Mouse (Mus musculus): ENCODE measurements around the gene Zfp597. TPM values are rescaled to one million over a fixed set of nuclear protein-coding genes. Genes with fewer than 3 reads are reported as not detected.
"Not testable (repeated sequence)": the region's sequence is repeated elsewhere in the genome, so short reads cannot be mapped to it uniquely, and the experiment has no call there.

Zfp597 gene
- polyA plus RNA-seq, 1 experiment from 2014 or later = 5.5 TPM

DNA sequence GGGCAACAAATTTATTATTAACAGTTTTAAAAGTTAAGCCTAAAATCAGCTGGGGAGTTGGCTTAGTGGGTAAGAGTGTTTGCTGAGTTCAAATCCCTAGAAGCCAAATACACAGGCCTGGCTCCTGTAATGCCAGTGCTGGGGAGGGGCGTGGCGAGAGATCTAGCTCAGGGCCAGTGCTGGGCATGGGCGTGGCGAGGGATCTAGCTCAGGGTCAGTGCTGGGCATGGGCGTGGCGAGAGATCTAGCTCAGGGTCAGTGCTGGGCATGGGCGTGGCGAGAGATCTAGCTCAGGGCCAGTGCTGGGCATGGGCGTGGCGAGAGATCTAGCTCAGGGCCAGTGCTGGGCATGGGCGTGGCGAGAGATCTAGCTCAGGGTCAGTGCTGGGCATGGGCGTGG is 33.1 kb downstream of the Zfp597 start:
- not testable (repeated sequence) for H3K27me3 ChIP-seq (replicated peaks; ENCODE audit: low read depth, poor library complexity, severe bottlenecking); H3K9me3 ChIP-seq; DNase-seq (ENCODE audit: low spot score); H3K36me3 ChIP-seq (replicated peaks); H3K27ac ChIP-seq (replicated peaks); H3K4me1 ChIP-seq; H3K4me3 ChIP-seq
- 90% methylated on average over 13 of the region's 13 CpGs for WGBS

DNA sequence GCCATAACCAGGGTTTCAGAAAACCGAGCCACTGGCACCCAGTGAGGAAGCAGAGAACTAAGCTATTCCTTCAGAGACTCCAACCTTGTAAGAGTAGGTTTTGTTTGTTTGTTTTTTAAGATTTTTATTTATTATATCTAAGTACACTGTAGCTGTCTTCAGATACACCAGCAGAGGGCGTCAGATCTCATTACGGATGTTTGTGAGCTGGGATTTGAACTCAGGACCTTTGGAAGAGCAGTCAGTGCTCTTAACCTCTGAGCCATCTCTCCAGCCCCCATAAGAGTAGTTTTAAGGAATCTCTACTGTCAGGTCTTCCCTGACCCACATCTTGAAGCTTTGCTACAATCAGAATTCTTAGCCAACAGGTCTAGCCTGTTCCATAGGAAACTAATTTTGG is 35.9 kb downstream of the Zfp597 start:
- no peak for DNase-seq (ENCODE audit: low spot score)
- Histone ChIP-seq H3K36me3 (replicated peaks) (no peaks in the 10 kb centered on the region), H3K4me3 (no peak overlapping the region), H3K27ac (replicated peaks) (no peak overlapping the region), H3K4me1 (peaks cover 10% of the 10 kb centered on the region), H3K9me3 (no peaks in the 10 kb centered on the region), H3K27me3 (replicated peaks; ENCODE audit: low read depth, poor library complexity, severe bottlenecking) (no peaks in the 10 kb centered on the region)
- WGBS = 74% methylated on average over 3 of the region's 3 CpGs

DNA sequence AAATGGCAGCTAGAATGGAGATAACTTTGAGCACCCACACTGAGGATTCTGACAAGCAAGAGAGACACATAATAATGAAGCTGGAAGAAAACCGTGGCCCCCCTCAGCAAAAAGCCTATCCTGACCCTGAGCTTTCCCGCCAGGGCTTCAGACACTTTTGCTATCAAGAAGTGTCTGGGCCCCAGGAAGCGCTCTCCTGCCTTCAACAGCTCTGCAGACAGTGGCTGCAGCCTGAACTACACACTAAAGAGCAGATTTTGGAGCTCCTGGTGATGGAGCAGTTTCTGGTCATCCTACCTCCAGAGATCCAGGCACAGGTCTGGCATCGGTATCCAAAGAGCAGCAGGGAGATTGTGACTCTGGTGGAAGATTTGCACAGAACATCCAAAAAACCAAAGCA is 36.5 kb downstream of the Zfp597 start:
- WGBS = 63% methylated on average over 4 of the region's 4 CpGs
- Histone ChIP-seq H3K4me3 (peak overlapping the region; percentile 76), H3K36me3 (replicated peaks) (no peaks in the 10 kb centered on the region), H3K27me3 (replicated peaks; ENCODE audit: low read depth, poor library complexity, severe bottlenecking) (no peaks in the 10 kb centered on the region), H3K9me3 (no peaks in the 10 kb centered on the region), H3K27ac (replicated peaks) (no peak overlapping the region), H3K4me1 (peaks cover 10% of the 10 kb centered on the region)
- no peak for DNase-seq (ENCODE audit: low spot score)

DNA sequence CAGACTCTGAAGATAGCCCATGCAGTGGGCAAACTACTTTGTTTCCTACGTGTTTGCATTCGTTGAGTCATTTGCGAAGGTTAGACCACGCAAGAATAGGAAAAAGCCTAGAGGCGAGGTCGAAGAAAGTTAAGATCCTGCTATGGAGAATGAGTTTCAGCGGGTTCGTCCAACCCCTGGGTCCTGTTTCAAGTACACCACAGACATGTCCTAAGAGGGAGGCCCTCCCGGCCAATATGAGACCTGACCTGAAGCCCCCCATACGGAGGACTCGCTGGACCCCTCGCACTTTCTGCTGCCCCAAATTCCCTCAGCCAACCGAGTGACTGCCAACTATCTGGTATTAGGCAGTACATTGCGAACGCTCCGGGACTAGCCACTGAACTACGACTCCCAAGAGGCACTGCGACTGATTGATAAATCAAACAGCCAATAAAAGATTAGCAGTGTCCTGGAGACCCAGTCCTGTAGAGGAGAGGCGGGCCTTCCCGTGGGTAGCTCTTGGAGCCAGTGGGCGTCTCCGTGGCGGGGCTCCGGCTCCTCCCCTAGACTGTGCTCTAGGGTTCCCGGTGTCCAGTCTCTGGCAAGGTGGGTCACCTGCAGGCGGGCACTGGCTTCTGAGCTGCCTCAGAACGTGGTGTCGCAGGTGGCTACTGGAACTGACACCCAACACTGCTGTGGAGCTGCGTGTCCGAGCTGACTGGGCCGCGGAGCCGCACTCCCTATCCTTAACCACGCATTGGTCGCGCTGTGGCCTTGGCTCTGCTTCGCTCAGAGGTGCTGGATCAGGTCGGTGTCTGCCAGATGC is 37.4 kb downstream of the Zfp597 start, which contains the start of gene Zfp174:
TSS of gene Zfp174 (plus strand) at position 558 of the 808 bp plus-strand sequence.
- Histone ChIP-seq H3K36me3 (replicated peaks) (no peaks in the 10 kb centered on the region), H3K4me3 (peak within 1 kb of the TSS; percentile 76), H3K27me3 (replicated peaks; ENCODE audit: low read depth, poor library complexity, severe bottlenecking) (no peaks in the 10 kb centered on the region), H3K9me3 (no peaks in the 10 kb centered on the region), H3K27ac (replicated peaks) (peak within 1 kb of the TSS; percentile 75), H3K4me1 (peaks cover 10% of the 10 kb centered on the region)
- DNase-seq (ENCODE audit: low spot score) = peak; percentile 92
- 4% methylated on average over 38 of the region's 38 CpGs for WGBS

DNA sequence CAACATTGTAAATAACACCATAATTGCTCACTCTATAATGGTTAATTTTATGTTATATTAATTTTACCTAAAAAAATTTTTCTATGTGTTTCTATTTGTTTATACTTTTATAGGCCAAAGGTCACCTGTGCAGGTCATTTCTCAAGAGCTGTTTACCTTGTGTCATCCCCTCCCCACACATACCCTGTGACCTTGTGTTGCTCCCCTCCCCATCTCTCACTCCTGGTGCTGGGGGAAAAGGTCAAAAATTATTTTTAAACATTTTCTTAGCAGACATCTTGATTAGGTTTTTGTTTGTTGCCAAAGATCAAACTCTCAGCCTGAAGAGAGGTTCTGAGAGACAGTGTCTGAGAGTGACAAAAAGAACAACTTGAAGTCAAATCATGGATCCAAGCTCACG is 40.6 kb downstream of the Zfp597 start:
- H3K4me1 ChIP-seq = peaks cover 10% of the 10 kb centered on the region
- no peaks in the 10 kb centered on the region for H3K27me3 ChIP-seq (replicated peaks; ENCODE audit: low read depth, poor library complexity, severe bottlenecking)
- no peak overlapping the region for H3K27ac ChIP-seq (replicated peaks)
- DNase-seq (ENCODE audit: low spot score) = no peak
- no peak overlapping the region for H3K4me3 ChIP-seq
- H3K9me3 ChIP-seq = no peaks in the 10 kb centered on the region
- WGBS = 70% methylated on average over 1 of the region's 1 CpGs
- H3K36me3 ChIP-seq (replicated peaks) = no peaks in the 10 kb centered on the region

DNA sequence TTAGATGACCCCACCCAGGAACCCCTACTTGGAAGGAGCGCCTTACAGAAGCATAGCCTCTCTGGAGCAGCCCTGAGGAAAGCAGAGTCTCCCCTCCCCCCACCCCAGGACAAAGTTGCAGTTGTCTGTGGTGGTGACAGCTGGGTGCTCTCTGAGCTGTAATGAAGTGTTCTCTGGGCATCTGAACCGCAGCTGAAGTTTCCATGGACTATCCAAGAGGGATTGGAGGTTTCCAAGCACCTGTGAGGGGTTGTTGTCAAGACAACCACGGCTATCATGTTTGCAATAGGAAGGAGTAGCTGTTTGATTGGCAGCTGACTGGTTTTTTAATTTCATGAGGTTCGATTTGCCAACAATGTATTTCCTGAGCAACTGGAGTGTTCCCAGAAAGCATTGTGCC is 41.4 kb downstream of the Zfp597 start:
- H3K4me1 ChIP-seq = peaks cover 10% of the 10 kb centered on the region
- H3K4me3 ChIP-seq = no peak overlapping the region
- H3K27me3 ChIP-seq (replicated peaks; ENCODE audit: low read depth, poor library complexity, severe bottlenecking) = no peaks in the 10 kb centered on the region
- 30% methylated on average over 4 of the region's 4 CpGs for WGBS
- no peaks in the 10 kb centered on the region for H3K36me3 ChIP-seq (replicated peaks)
- no peak for DNase-seq (ENCODE audit: low spot score)
- no peak overlapping the region for H3K27ac ChIP-seq (replicated peaks)
- H3K9me3 ChIP-seq = no peaks in the 10 kb centered on the region

DNA sequence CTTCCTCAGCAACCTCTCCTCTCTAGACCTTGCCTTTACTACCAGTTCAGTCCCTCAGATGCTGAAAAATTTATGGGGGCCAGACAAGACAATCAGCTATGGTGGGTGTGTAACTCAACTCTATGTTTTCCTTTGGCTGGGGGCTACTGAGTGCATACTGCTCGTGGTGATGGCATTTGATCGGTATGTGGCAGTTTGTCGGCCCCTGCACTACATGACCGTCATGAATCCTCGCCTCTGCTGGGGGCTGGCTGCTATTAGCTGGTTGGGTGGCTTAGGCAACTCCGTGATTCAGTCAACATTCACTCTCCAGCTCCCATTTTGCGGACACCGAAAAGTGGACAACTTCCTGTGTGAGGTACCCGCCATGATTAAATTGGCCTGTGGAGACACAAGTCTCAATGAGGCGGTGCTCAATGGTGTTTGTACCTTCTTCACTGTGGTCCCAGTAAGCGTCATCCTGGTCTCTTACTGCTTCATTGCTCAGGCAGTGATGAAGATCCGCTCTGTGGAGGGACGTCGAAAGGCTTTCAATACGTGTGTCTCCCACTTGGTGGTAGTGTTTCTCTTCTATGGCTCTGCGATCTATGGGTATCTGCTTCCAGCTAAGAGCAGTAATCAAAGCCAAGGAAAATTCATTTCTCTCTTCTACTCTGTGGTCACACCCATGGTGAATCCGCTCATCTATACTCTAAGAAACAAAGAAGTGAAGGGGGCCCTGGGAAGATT is 45.0 kb downstream of the Zfp597 start:
- Histone ChIP-seq H3K36me3 (replicated peaks) (no peaks in the 10 kb centered on the region), H3K9me3 (no peaks in the 10 kb centered on the region), H3K27me3 (replicated peaks; ENCODE audit: low read depth, poor library complexity, severe bottlenecking) (no peaks in the 10 kb centered on the region), H3K4me1 (no peaks in the 10 kb centered on the region), H3K4me3 (no peak overlapping the region), H3K27ac (replicated peaks) (no peak overlapping the region)
- no peak for DNase-seq (ENCODE audit: low spot score)
- 61% methylated on average over 17 of the region's 17 CpGs for WGBS

DNA sequence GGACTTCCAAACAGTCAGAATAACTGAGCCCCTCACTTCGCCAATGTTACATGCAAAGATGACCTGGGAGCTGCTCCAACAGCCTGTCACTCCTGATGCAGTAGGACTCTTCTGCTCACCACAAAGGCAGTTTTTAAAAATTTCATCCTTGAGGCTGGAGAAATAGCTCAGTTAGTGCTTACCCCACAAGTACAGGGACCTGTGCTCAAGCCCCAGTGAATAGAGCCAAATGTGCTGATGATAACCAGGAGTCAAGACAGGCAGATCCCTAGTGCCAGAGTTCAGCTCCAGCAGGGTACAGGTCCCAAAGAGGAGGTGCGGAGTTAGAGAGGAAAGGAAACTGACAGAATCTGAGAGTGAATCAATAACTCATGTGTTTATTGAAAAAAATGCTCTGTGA is 48.9 kb downstream of the Zfp597 start:
- 83% methylated on average over 2 of the region's 2 CpGs for WGBS
- H3K4me3 ChIP-seq = no peak overlapping the region
- no peak for DNase-seq (ENCODE audit: low spot score)
- no peaks in the 10 kb centered on the region for H3K27me3 ChIP-seq (replicated peaks; ENCODE audit: low read depth, poor library complexity, severe bottlenecking)
- H3K36me3 ChIP-seq (replicated peaks) = no peaks in the 10 kb centered on the region
- no peak overlapping the region for H3K27ac ChIP-seq (replicated peaks)
- H3K4me1 ChIP-seq = no peaks in the 10 kb centered on the region
- no peaks in the 10 kb centered on the region for H3K9me3 ChIP-seq

DNA sequence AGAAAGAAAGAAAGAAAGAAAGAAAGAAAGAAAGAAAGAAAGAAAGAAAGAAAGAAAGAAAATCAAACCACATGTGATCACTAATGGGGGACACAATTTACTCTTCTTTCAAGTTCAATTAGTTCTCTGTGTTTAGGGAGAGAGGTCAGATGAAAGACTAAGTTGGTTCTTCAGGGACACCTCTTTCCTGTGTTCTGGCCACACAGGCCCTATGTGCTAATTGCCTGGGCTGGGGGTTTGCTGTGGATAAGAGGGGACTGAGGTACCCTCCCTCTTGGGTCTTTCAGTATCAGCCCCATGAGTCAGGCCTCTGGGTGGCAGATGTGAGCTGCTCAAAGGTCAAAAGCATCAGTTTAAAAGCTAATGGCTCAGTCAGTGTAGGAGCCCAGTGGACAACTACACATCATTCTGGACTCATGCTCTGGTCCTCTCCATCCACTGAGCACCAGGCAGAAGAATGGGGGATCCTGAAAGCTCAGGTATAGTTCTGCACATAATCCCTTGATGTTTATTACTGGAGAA is 53.7 kb downstream of the Zfp597 start, which contains the start of gene Olfr15:
TSS of gene Olfr15 (plus strand) at position 291 of the 522 bp plus-strand sequence.
- no peaks in the 10 kb centered on the region for H3K36me3 ChIP-seq (replicated peaks)
- no peaks in the 10 kb centered on the region for H3K9me3 ChIP-seq
- H3K27ac ChIP-seq (replicated peaks) = no peak within 1 kb of the TSS
- H3K4me1 ChIP-seq = no peaks in the 10 kb centered on the region
- H3K4me3 ChIP-seq = no peak within 1 kb of the TSS
- no peaks in the 10 kb centered on the region for H3K27me3 ChIP-seq (replicated peaks; ENCODE audit: low read depth, poor library complexity, severe bottlenecking)
- DNase-seq (ENCODE audit: low spot score) = no peak

DNA sequence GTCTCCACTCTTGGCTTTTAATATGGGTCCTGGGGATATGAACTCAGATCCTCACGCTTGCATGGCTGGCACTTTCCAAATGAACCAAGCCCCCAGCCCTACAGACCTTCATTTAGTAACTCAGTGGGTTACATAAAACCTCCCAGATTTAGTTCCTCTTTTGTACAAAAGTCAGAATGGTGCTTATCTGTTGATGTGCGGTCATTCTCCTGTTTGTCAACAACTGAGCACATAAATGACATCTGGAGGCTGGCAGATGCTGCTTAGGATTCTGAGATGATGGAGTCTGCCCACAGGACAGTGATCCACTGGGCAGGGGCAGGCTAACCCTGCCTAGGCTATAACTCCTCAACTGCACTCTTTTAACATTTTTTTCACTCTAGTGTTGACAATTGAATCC is 54.6 kb downstream of the Zfp597 start:
- H3K27ac ChIP-seq (replicated peaks) = no peak overlapping the region
- no peaks in the 10 kb centered on the region for H3K27me3 ChIP-seq (replicated peaks; ENCODE audit: low read depth, poor library complexity, severe bottlenecking)
- H3K36me3 ChIP-seq (replicated peaks) = no peaks in the 10 kb centered on the region
- no peak overlapping the region for H3K4me3 ChIP-seq
- 90% methylated on average over 2 of the region's 2 CpGs for WGBS
- no peaks in the 10 kb centered on the region for H3K4me1 ChIP-seq
- no peak for DNase-seq (ENCODE audit: low spot score)
- no peaks in the 10 kb centered on the region for H3K9me3 ChIP-seq

DNA sequence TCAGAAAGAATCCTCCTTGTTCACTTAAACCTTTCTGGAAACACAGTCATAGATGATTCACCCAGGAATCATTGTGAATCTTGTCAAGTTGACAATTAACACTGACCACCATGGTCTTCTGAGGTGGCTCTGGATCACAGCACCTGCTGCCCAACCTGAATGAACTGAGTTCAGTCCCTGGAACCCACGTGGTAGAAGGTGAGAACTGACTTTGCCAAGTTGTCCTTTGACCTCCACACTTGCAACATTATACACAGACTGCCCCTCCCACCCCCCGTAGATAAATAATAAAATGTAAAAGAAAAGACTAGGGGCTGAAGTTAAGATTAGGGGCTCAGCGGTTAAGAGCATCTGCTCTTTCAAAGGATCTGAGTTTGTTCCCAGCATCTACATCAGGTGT is 56.3 kb downstream of the Zfp597 start:
- DNase-seq (ENCODE audit: low spot score) = no peak
- WGBS = 61% methylated on average over 3 of the region's 3 CpGs

DNA sequence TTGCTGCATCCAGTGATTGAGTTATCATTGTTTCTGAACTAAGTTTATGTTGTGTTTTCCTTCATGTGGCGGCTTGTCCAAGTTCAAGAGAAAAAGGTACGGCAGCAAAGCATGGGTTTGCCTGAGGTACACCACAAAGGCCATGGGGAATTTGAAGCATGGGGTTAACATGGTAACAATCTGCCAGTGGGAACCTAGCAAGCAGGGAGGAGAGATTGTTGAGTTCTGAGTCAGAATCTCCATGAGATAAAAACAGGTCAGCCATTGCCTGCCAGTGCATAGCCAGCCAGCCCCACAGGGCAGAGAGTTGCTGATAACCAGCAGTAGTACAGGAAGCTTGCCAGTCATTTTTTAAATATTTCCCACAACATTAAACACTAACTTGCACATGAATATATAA is 64.2 kb downstream of the Zfp597 start:
- Histone ChIP-seq H3K27ac (replicated peaks) (no peak overlapping the region), H3K36me3 (replicated peaks) (no peaks in the 10 kb centered on the region), H3K4me3 (no peak overlapping the region), H3K27me3 (replicated peaks; ENCODE audit: low read depth, poor library complexity, severe bottlenecking) (no peaks in the 10 kb centered on the region), H3K9me3 (peaks cover 2% of the 10 kb centered on the region; the same call in 1 of the 2 replicates), H3K4me1 (no peaks in the 10 kb centered on the region)
- no peak for DNase-seq (ENCODE audit: low spot score)
- WGBS = 98% methylated on average over 2 of the region's 2 CpGs

More for the DNA sequence above, 56.3 kb downstream of the Zfp597 start:
- Histone ChIP-seq H3K4me3 (no peak overlapping the region), H3K9me3 (no peaks in the 10 kb centered on the region), H3K27ac (replicated peaks) (no peak overlapping the region), H3K4me1 (no peaks in the 10 kb centered on the region), H3K27me3 (replicated peaks; ENCODE audit: low read depth, poor library complexity, severe bottlenecking) (no peaks in the 10 kb centered on the region), H3K36me3 (replicated peaks) (no peaks in the 10 kb centered on the region)

DNA sequence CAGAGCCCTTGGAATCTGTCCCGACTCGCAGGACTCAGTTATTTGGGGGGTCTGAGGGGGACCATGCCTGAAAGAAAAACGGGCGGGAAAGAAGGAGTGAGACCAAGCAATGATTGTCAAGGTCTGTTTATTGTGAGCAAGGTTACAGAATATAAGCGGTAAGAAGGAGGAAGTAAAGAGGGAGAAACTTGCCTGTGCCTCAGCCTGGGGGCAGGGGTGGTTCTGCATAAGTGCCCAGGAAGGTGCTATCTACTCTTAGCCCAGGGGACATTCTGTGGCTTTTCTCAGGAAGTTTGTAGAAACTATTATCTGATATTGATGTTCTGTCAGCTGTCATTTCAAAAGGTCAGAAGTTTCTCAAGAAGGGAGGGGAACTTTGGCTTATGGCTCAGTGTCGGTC is 69.7 kb downstream of the Zfp597 start:
- not testable (repeated sequence) for H3K27me3 ChIP-seq (replicated peaks; ENCODE audit: low read depth, poor library complexity, severe bottlenecking); H3K27ac ChIP-seq (replicated peaks); DNase-seq (ENCODE audit: low spot score); H3K36me3 ChIP-seq (replicated peaks); H3K4me1 ChIP-seq; H3K4me3 ChIP-seq
- peaks cover 10% of the 10 kb centered on the region; the same call in 1 of the 2 replicates for H3K9me3 ChIP-seq
- WGBS = 86% methylated on average over 6 of the region's 6 CpGs
